Comparison of ENCODE assay signal across 18 mouse cellular contexts in genomic region chr4:47055570-47056080, GRCm38 (mm10). TPM values are rescaled to one million over a fixed set of nuclear protein-coding genes. Genes with fewer than 3 reads are reported as not detected.
A peak's percentile ranks its signal among the peaks of the same experiment; 100 is the strongest.
DNase-seq lines count a peak whose midpoint lies in the region; ATAC-seq and TF ChIP-seq lines count a peak whose summit lies in the region.
"Had no signal": no experiment of that assay in that cellular context is flagged by ENCODE, and none has a peak within 500 bp of the region (broad histone marks: within the 10 kb centered on the region; RNA-seq: fewer than 3 reads in every experiment).

No protein-coding gene starts in this region.

- intact Hi-C loops in gastrocnemius, adult 2 months (cut with DNase I) = loop anchor here (10.0 kb wide), 1 partner anchor 441 kb away; no protein-coding TSS in a partner anchor

- H3K4me1 ChIP-seq in kidney, embryonic 14.5 days (ENCODE audit: control insufficient read depth, insufficient read depth, low read length) = peaks cover 24% of the 10 kb centered on the region
- H3K4me1 ChIP-seq in embryonic facial prominence, embryonic 12.5 days = peaks cover 16% of the 10 kb centered on the region
- H3K4me1 ChIP-seq in midbrain, embryonic 15.5 days = peaks cover 19% of the 10 kb centered on the region
- H3K4me1 ChIP-seq: liver, embryonic 13.5 days had no signal

- H3K27me3 ChIP-seq in kidney, embryonic 14.5 days (ENCODE audit: control insufficient read depth, insufficient read depth, low read length) = no peaks in the 10 kb centered on the region
- no peaks in the 10 kb centered on the region for H3K27me3 ChIP-seq in embryonic facial prominence, embryonic 12.5 days
- H3K27me3 ChIP-seq in midbrain, embryonic 15.5 days (replicated peaks) = no peaks in the 10 kb centered on the region

- 96% methylated on average over 6 of the region's 6 CpGs for WGBS in kidney, embryonic 14.5 days
- 93% methylated on average over 6 of the region's 6 CpGs for WGBS in embryonic facial prominence, embryonic 12.5 days
- 99% methylated on average over 6 of the region's 6 CpGs for WGBS in midbrain, embryonic 15.5 days

- H3K4me2 ChIP-seq in kidney, embryonic 14.5 days (replicated peaks; ENCODE audit: low read depth, low read length) = peak overlapping the region; percentile 84; the same call in 1 of the 2 replicates
- peak overlapping the region; percentile 68 for H3K4me2 ChIP-seq in embryonic facial prominence, embryonic 12.5 days (replicated peaks)
- H3K4me2 ChIP-seq in midbrain, embryonic 15.5 days = peak overlapping the region; percentile 70

- no peak overlapping the region for H3K9ac ChIP-seq in kidney, embryonic 14.5 days (ENCODE audit: low read depth, low read length)
- no peak overlapping the region for H3K9ac ChIP-seq in embryonic facial prominence, embryonic 12.5 days
- H3K9ac ChIP-seq in midbrain, embryonic 15.5 days = no peak overlapping the region
- H3K9ac ChIP-seq: heart, embryonic 15.5 days; liver, embryonic 13.5 days had no signal

- no peak for ATAC-seq in cerebellum, adult (ENCODE audit: insufficient number of reproducible peaks, low FRiP score, low TSS enrichment)
- ATAC-seq in kidney, embryonic 14.5 days (ENCODE audit: low FRiP score, low TSS enrichment) = no peak
- no peak for ATAC-seq in embryonic facial prominence, embryonic 12.5 days (ENCODE audit: insufficient number of reproducible peaks, insufficient read depth, low FRiP score, low TSS enrichment)
- ATAC-seq in midbrain, embryonic 15.5 days (replicated peaks) = no peak
- ATAC-seq: activated CD4-positive, CD25-positive, alpha-beta regulatory T cell, adult 4 months; inflammation-experienced regulatory T-cells, adult 6 months had no signal

- no peak overlapping the region for H3K4me3 ChIP-seq in kidney, embryonic 14.5 days (ENCODE audit: low read length)
- H3K4me3 ChIP-seq in embryonic facial prominence, embryonic 12.5 days = no peak overlapping the region
- H3K4me3 ChIP-seq in midbrain, embryonic 15.5 days = peak overlapping the region; percentile 68; the same call in 1 of the 2 replicates
- H3K4me3 ChIP-seq in gastrocnemius, adult 2 months = no peak overlapping the region
- H3K4me3 ChIP-seq: liver, embryonic 13.5 days; myocyte had no signal

- H3K9me3 ChIP-seq in kidney, embryonic 14.5 days (ENCODE audit: control insufficient read depth, low read length) = no peaks in the 10 kb centered on the region
- no peaks in the 10 kb centered on the region for H3K9me3 ChIP-seq in embryonic facial prominence, embryonic 12.5 days
- H3K9me3 ChIP-seq in midbrain, embryonic 15.5 days = no peaks in the 10 kb centered on the region
- H3K9me3 ChIP-seq: heart, embryonic 15.5 days; liver, embryonic 13.5 days had no signal

- TF ChIP-seq CTCF in gastrocnemius, adult 2 months (IDR thresholded peaks at IDR 0.05) = no peak

- peak; percentile 64 for DNase-seq in cerebellum, adult 9-10 months
- no peak for DNase-seq in kidney, adult 11 months
- no peak for DNase-seq in layer of hippocampus, adult 9-10 months (ENCODE audit: low spot score)
- DNase-seq in gastrocnemius, adult 2 months = no peak
- DNase-seq: cerebellum, adult 8-10 months; embryo, embryonic 11 days; heart, adult 18-20 months; kidney, postnatal 36 days; liver, embryonic 13.5 days; right cerebral cortex, postnatal 25 days had no signal

- no peaks in the 10 kb centered on the region for H3K36me3 ChIP-seq in kidney, embryonic 14.5 days (ENCODE audit: control insufficient read depth, insufficient read depth, low read length)
- no peaks in the 10 kb centered on the region for H3K36me3 ChIP-seq in embryonic facial prominence, embryonic 12.5 days
- H3K36me3 ChIP-seq in midbrain, embryonic 15.5 days (replicated peaks) = no peaks in the 10 kb centered on the region
- H3K36me3 ChIP-seq: heart, embryonic 15.5 days; liver, embryonic 13.5 days had no signal

- no peak overlapping the region for H3K27ac ChIP-seq in kidney, embryonic 14.5 days (ENCODE audit: low read depth, low read length)
- H3K27ac ChIP-seq in embryonic facial prominence, embryonic 12.5 days = no peak overlapping the region
- no peak overlapping the region for H3K27ac ChIP-seq in midbrain, embryonic 15.5 days
- no peak overlapping the region for H3K27ac ChIP-seq in gastrocnemius, adult 2 months
- H3K27ac ChIP-seq: heart, embryonic 15.5 days; liver, embryonic 13.5 days had no signal

RNA-seq across cellular contexts. Expression of gene Anks6, which starts 1.6 kb away (rescaled TPM):
- 3.8 and 7.2 TPM in 2 replicates for polyA plus RNA-seq in kidney, embryonic 14.5 days (2014; fragmentation: Nextera tagmentation; extraction: Ambion mirVana)
- 8.4 and 9.5 TPM in 2 replicates for polyA plus RNA-seq in embryonic facial prominence, embryonic 12.5 days (2016; fragmentation: Nextera tagmentation; extraction: Ambion mirVana)
- 5.2 and 5.3 TPM in 2 replicates for polyA plus RNA-seq in midbrain, embryonic 15.5 days (2015; fragmentation: Nextera tagmentation; extraction: Ambion mirVana)
- 1 to 10 TPM; 1.4 to 1.8 TPM for total RNA-seq in gastrocnemius, adult 2 months (2021)
- polyA plus RNA-seq: activated CD4-positive, CD25-positive, alpha-beta regulatory T cell, adult 4 months; inflammation-experienced regulatory T-cells, adult 6 months had no signal

RNA-seq across cellular contexts. Expression of gene Galnt12, which starts 36.1 kb away (rescaled TPM):
- 7.0 and 10.0 TPM in 2 replicates for polyA plus RNA-seq in kidney, embryonic 14.5 days (2014; fragmentation: Nextera tagmentation; extraction: Ambion mirVana)
- polyA plus RNA-seq in embryonic facial prominence, embryonic 12.5 days (2016; fragmentation: Nextera tagmentation; extraction: Ambion mirVana) = 3.6 and 4.9 TPM in 2 replicates
- polyA plus RNA-seq in midbrain, embryonic 15.5 days (2015; fragmentation: Nextera tagmentation; extraction: Ambion mirVana) = 1.8 and 2.9 TPM in 2 replicates
- under 1 TPM in 1 of 2 experiments, not detected in 1; 0.17 TPM for total RNA-seq in gastrocnemius, adult 2 months (2021)
- polyA plus RNA-seq: myocyte had no signal
